Mouse (Mus musculus): Measurements from ENCODE around the gene Stk10. TPM values are rescaled to one million over a fixed set of nuclear protein-coding genes. Genes with fewer than 3 reads are reported as not detected.
"Not testable (repeated sequence)": the region's sequence is repeated elsewhere in the genome, so short reads cannot be mapped to it uniquely, and the experiment has no call there.

Stk10 gene
- polyA plus RNA-seq, 1 experiment from 2014 or later = 3.6 TPM

DNA sequence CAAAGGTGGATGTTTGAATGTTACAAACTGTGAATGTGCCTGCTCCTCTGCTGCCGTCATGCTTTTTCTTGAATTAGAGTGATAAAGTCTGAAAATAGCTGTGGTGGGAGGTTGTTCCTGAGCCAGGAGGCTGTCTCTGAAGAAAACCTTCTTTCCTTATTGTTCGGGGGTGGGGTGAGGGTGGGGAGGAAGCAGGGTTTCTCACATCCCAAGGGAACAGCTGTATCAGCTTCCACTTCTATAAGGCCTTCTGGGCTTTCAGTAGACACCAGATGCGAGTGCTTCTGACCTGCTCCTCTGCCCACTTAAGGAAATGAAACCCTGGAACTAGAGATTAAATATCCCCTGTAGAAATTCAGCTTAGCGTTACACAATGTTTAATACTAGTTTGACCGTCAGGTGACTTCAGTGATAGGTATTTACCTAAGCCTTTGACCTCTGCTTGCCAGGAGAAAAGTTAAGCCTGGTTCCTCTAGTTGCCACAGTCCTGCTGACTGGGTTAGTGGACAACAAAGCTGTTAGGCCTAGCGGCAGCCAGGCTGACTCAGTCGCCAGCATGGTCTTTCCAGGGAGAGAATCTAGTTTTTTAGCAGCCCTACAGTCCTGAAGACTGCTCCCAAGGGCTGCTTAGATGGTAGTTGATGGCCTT lies 27.9 kb upstream of the Stk10 start:
- Histone ChIP-seq H3K27ac (no peak overlapping the region), H3K36me3 (no peaks in the 10 kb centered on the region), H3K27me3 (replicated peaks) (no peaks in the 10 kb centered on the region), H3K4me3 (replicated peaks) (no peak overlapping the region), H3K4me2 (replicated peaks) (no peak overlapping the region), H3K4me1 (replicated peaks) (no peaks in the 10 kb centered on the region), H3K9ac (no peak overlapping the region), H3K9me3 (no peaks in the 10 kb centered on the region)
- no peak for ATAC-seq
- 73% methylated on average over 7 of the region's 7 CpGs for WGBS

DNA sequence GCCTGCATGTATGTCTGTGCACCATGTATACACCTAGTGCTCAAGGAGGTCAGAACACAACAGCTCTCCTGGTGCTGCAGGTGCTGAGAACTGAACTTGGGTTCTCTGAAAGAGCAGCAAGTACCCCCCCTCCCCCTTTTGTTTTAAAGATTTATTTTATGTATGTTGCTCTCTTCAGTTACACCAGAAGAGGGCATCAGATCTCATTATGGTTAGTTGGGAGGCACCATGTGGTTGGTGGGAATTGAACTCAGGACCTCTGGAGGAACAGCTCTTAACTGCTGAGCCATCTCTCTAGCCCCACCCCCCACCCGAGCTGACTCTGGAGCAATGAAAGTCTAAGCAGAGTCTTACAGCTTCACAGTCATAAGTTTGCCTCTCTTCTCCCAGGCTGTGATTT lies 22.2 kb upstream of the Stk10 start:
- Histone ChIP-seq H3K27me3 (replicated peaks) (no peaks in the 10 kb centered on the region), H3K9ac (no peak overlapping the region), H3K4me1 (replicated peaks) (no peaks in the 10 kb centered on the region), H3K9me3 (no peaks in the 10 kb centered on the region), H3K36me3 (no peaks in the 10 kb centered on the region), H3K4me3 (replicated peaks) (no peak overlapping the region), H3K27ac (no peak overlapping the region), H3K4me2 (replicated peaks) (no peak overlapping the region)
- no peak for ATAC-seq
- WGBS = 54% methylated on average over 1 of the region's 1 CpGs

DNA sequence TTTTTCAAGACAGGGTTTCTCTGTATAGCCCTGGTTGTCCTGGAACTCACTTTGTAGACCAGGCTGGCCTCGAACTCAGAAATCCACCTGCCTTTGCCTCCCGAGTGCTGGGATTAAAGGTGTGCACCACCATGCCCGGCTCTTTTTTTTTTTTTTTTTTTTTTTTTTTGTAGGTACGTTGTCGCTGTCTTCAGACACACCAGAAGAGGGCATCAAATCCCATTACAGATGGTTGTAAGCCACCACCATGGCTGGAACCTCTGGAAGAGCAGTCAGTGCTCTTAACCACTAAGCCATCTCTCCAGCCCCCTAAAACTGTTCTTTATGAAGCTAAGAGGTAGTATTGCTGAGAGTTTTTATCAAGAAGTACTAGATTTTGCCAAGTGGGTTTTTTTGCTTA lies 18.3 kb upstream of the Stk10 start:
- not testable (repeated sequence) for H3K4me3 ChIP-seq (replicated peaks); ATAC-seq; H3K27ac ChIP-seq; H3K9ac ChIP-seq; H3K4me2 ChIP-seq (replicated peaks); H3K27me3 ChIP-seq (replicated peaks); H3K4me1 ChIP-seq (replicated peaks); H3K9me3 ChIP-seq; H3K36me3 ChIP-seq
- 90% methylated on average over 3 of the region's 5 CpGs for WGBS

DNA sequence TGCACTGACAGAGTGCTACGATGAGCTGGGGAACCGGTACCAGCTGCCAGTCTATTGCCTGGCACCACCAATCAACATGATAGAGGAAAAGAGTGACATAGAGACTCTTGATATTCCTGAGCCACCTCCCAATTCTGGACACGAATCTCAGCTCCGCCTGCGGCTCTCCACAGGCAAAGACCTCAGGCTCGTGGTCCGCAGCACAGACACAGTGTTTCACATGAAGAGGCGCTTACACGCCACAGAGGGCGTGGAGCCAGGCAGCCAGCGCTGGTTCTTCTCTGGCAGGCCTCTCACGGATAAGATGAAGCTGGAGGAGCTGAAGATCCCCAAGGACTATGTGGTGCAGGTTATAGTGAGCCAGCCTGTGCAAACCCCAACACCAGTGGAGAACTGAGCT lies 17.0 kb upstream of the Stk10 start:
- H3K4me1 ChIP-seq (replicated peaks) = no peaks in the 10 kb centered on the region
- no peak overlapping the region for H3K9ac ChIP-seq
- ATAC-seq = no peak
- 90% methylated on average over 12 of the region's 12 CpGs for WGBS
- H3K4me3 ChIP-seq (replicated peaks) = no peak overlapping the region
- H3K27me3 ChIP-seq (replicated peaks) = no peaks in the 10 kb centered on the region
- H3K36me3 ChIP-seq = 0 out of 2 replicates have a peak, but pooled peaks cover 3% of the 10 kb centered on the region
- no peak overlapping the region for H3K4me2 ChIP-seq (replicated peaks)
- H3K27ac ChIP-seq = no peak overlapping the region
- no peaks in the 10 kb centered on the region for H3K9me3 ChIP-seq

DNA sequence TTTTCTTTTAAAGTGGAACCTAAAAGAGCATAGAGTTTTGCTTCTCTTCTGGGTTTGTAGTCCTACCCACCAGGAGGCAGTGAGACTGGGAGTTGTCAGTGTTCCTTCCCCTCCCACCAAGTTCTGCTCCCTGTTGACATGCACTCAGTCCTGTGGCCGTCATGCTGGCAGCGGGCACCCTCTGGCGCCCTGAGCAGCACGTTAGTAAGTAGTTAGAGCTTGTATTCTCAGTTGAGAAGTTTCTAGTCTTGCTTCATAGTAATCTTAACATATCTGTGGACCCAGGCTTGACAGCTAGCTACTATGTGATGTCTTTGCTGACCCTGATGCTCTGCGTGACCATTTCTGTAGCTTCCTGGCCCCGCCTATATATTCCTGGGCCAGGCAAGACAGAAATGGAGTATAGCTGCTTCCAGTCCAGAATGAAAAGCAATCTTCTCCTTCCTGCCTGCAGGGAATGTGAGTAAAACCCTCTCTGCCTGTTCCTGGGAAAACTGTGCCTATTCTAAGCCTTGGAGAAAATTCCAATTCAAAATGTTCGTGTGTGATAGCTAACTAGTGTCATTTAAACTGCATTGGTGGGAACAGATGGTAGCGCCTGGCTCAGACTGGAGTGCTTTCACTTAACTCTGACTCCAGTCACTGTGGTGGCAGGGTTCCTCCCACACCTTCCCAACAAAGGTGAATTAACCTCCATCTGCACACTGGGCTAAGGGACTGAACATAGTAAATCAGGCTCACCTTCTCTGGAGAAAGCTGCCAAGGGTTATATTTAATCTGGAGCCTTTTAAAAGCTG lies 16.0 kb upstream of the Stk10 start:
- no peak for ATAC-seq
- 82% methylated on average over 8 of the region's 8 CpGs for WGBS
- no peak overlapping the region for H3K9ac ChIP-seq
- 0 out of 2 replicates have a peak, but pooled peaks cover 3% of the 10 kb centered on the region for H3K36me3 ChIP-seq
- H3K4me1 ChIP-seq (replicated peaks) = no peaks in the 10 kb centered on the region
- no peak overlapping the region for H3K4me2 ChIP-seq (replicated peaks)
- H3K9me3 ChIP-seq = no peaks in the 10 kb centered on the region
- no peak overlapping the region for H3K27ac ChIP-seq
- no peak overlapping the region for H3K4me3 ChIP-seq (replicated peaks)
- H3K27me3 ChIP-seq (replicated peaks) = no peaks in the 10 kb centered on the region

DNA sequence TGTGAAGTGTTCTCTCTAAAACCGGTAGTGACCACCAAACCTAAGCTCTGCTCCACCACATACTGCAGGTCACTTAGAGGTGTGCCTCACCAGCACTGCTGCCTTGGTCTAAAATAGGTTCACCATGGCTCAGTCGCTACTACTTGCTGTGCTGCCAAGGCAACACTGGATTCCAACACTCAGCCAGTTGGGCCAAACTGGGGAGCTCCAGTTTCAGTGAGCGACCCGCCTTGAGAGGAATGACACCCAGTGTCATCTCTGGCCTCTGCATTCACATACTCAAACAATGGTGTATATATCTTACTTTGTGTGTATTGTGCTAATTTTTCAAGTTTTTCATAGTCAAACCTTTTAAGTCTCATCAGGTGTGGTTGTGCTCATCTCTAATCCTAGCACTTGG lies 14.3 kb upstream of the Stk10 start:
- 87% methylated on average over 4 of the region's 4 CpGs for WGBS
- Histone ChIP-seq H3K4me3 (replicated peaks) (no peak overlapping the region), H3K27ac (no peak overlapping the region), H3K36me3 (0 out of 2 replicates have a peak, but pooled peaks cover 3% of the 10 kb centered on the region), H3K9me3 (no peaks in the 10 kb centered on the region), H3K27me3 (replicated peaks) (no peaks in the 10 kb centered on the region), H3K4me1 (replicated peaks) (no peaks in the 10 kb centered on the region), H3K9ac (no peak overlapping the region), H3K4me2 (replicated peaks) (no peak overlapping the region)
- no peak for ATAC-seq

DNA sequence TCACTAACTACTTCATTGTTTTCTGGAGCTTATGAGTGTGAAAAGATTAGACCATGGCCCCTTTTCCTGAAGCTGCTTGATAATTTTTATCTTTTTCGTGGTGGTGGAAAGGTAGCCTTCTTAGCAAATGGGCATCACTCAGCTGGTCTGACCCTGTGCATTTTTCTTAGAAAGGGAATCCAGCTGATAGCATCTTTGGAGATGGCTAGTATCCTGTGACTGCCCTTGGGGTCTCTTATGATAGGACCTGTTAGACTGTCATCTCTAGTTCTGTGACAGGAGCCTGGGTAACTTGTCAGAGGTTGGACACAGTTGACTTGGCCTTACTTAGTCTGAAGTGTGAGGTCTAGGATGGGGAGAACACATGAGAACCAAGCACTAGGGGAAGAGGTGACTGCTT lies 13.8 kb upstream of the Stk10 start:
- Histone ChIP-seq H3K27me3 (replicated peaks) (no peaks in the 10 kb centered on the region), H3K4me2 (replicated peaks) (no peak overlapping the region), H3K4me3 (replicated peaks) (no peak overlapping the region), H3K9me3 (no peaks in the 10 kb centered on the region), H3K9ac (no peak overlapping the region), H3K27ac (no peak overlapping the region), H3K36me3 (0 out of 2 replicates have a peak, but pooled peaks cover 3% of the 10 kb centered on the region), H3K4me1 (replicated peaks) (no peaks in the 10 kb centered on the region)
- WGBS = 95% methylated on average over 1 of the region's 1 CpGs
- ATAC-seq = no peak

DNA sequence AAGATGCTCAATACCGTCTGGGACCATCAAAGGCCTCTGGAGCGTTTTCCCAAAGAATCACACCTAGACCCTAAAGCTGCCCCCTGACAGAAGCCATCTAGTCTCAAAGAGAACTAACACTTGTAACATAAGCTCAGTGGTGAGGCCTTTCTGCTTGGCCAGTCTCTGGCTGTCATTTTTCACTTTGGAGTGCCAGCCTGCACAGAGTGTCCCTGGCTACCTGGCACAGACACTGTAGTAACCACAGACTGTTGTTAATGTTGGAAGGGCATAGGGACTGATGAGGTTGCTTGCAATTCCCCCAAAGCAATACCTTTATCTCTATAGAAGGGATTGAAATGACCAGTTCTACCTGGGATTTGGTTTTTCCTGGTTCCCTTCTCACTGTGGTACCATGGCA lies 11.9 kb upstream of the Stk10 start:
- Histone ChIP-seq H3K9ac (no peak overlapping the region), H3K4me1 (replicated peaks) (no peaks in the 10 kb centered on the region), H3K36me3 (0 out of 2 replicates have a peak, but pooled peaks cover 3% of the 10 kb centered on the region), H3K27me3 (replicated peaks) (no peaks in the 10 kb centered on the region), H3K4me3 (replicated peaks) (no peak overlapping the region), H3K9me3 (no peaks in the 10 kb centered on the region), H3K27ac (no peak overlapping the region), H3K4me2 (replicated peaks) (no peak overlapping the region)
- 78% methylated on average over 2 of the region's 2 CpGs for WGBS
- no peak for ATAC-seq

DNA sequence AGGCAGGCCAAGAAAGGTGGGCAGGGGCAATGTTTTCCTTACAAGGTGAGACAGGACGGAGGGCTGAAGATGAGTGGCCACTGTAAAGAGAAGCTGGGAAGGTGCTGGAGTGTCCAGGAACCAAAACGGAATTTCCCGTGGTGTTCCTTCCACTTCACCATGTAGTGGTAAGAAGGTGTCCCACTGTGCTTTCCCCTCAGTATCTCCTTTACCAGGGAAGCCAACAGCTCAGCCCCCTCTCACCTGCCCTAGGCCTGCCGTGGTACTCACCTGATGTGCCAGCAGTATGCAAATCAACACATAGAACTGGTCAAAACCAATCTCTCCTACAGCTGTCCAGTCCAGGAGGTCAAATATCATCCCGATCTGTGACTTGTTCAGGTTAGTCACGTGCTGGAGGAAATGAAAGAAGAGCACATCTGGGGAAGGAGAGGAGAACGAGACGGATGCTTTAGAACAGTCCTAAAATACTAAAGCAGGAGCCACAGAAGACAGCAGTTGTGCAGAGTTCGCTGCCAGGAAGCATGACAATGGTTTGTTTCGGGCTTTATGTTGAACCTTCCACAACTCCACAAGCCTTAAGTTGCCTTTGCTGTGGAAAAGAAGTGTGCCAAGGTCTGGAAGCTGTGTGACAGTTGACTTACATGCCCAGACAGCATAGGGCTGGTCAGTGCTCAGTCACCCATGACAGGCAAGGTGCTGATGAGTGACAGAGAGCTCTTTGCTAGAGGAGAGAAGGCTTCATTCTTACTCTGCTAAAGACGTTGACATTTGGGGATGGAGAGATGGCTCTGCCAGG lies 8.8 kb upstream of the Stk10 start:
- no peak overlapping the region for H3K4me3 ChIP-seq (replicated peaks)
- H3K27ac ChIP-seq = no peak overlapping the region
- no peaks in the 10 kb centered on the region for H3K36me3 ChIP-seq
- no peaks in the 10 kb centered on the region for H3K4me1 ChIP-seq (replicated peaks)
- no peak for ATAC-seq
- 84% methylated on average over 11 of the region's 11 CpGs for WGBS
- H3K4me2 ChIP-seq (replicated peaks) = no peak overlapping the region
- H3K9ac ChIP-seq = no peak overlapping the region
- no peaks in the 10 kb centered on the region for H3K27me3 ChIP-seq (replicated peaks)
- no peaks in the 10 kb centered on the region for H3K9me3 ChIP-seq

DNA sequence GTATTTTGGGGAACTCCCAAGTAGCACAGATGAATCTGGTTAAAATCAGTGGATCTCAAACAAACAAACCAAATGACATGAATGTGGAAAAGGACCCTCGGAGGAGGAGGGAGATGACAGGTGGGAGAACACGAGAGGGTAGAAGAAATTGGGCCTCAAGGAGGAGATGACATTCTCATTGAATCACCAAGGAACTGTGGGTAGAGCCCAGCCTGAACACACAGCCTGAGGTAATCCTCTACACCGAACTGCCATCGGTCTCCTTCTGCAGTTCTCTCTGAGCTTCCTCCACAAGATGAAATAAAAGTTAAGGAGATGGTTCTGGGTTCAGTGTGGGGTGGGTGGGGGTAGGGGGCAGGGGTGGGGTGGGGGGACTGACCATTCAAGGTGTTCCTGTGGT lies 6.1 kb upstream of the Stk10 start:
- 78% methylated on average over 4 of the region's 4 CpGs for WGBS
- no peaks in the 10 kb centered on the region for H3K36me3 ChIP-seq
- no peaks in the 10 kb centered on the region for H3K27me3 ChIP-seq (replicated peaks)
- H3K9ac ChIP-seq = no peak overlapping the region
- no peak for ATAC-seq
- H3K4me3 ChIP-seq (replicated peaks) = no peak overlapping the region
- H3K4me1 ChIP-seq (replicated peaks) = 0 out of 2 replicates have a peak, but pooled peaks cover 1% of the 10 kb centered on the region
- no peak overlapping the region for H3K4me2 ChIP-seq (replicated peaks)
- no peak overlapping the region for H3K27ac ChIP-seq
- no peaks in the 10 kb centered on the region for H3K9me3 ChIP-seq

DNA sequence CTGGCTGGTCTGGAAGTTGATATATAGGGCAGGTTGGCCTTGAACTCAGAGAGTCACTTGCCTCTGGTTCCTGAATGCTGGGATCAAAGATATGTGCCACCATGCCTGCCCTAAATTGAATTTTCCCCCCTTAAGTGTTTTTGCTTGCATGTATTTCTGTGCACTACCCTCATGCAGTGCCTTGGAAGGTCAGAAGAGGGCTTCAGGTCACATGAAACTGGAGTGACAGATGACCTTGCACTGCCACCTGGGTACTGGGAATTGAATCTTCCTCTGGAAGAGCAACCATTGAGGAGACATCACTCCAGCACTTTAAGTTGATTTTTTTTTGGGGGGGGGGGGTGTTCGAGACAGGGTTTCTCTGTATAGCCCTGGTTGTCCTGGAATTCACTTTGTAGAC lies 3.0 kb upstream of the Stk10 start:
- 69% methylated on average over 1 of the region's 1 CpGs for WGBS
- Histone ChIP-seq H3K4me3 (replicated peaks) (no peak overlapping the region), H3K9ac (no peak overlapping the region), H3K36me3 (no peaks in the 10 kb centered on the region), H3K4me1 (replicated peaks) (peaks cover 17% of the 10 kb centered on the region), H3K27ac (no peak overlapping the region), H3K9me3 (no peaks in the 10 kb centered on the region), H3K27me3 (replicated peaks) (no peaks in the 10 kb centered on the region), H3K4me2 (replicated peaks) (no peak overlapping the region)
- no peak for ATAC-seq
